In the genomic region with DNA sequence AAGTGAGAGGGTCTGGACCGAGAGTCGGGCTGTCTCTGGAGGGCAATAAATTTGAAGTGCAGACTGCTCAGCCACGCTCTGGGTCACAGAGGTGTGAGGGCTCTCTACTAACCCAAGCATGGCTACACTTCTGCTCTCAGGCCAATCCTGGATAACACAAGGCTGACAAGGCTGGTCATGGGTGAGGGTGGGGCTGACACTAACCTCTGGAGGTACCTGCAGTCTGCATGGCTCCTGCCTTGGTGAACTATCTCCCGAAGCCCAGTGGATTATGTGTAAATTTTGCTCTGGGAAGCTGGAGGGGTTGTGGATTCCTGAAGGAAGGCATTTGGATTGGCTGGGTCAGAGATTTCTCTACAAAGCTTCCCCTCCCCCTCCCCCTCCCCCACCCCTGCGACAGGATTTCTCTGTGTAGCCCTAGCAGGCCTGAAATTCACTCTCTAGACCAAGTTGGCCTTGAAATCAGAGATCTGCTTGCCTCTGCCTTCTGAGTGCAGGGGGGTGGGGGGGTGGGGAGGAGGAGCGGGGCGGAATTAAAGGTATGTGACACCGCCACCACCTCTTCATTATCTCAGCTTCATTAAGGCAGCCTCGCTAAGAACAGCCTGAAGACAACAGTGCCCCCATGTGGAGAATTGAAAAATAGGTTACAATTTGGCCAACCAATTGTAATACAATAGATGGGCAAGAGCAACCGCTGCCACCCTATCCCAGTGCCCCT, we compare ENCODE assay signal across 8 mouse cellular contexts. TPM values are rescaled to one million over a fixed set of nuclear protein-coding genes. Genes with fewer than 3 reads are reported as not detected.
DNase-seq lines count a peak whose midpoint lies in the region; ATAC-seq and TF ChIP-seq lines count a peak whose summit lies in the region.

No protein-coding gene starts in this region.

- no peak overlapping the region for H3K4me3 ChIP-seq in forebrain, postnatal 0 days (ENCODE audit: low read depth, low read length)
- H3K4me3 ChIP-seq in intestine, embryonic 16.5 days (ENCODE audit: low read length), result no peak overlapping the region
- H3K4me3 ChIP-seq in stomach, embryonic 15.5 days (replicated peaks), result no peak overlapping the region

- peak; percentile 68 for TF ChIP-seq CTCF in forebrain, postnatal 0 days (IDR thresholded peaks at IDR 0.05; ENCODE audit: low read depth)

- H3K27me3 ChIP-seq in forebrain, postnatal 0 days (ENCODE audit: insufficient read depth, low read length), result no peaks in the 10 kb centered on the region
- H3K27me3 ChIP-seq in intestine, embryonic 16.5 days (replicated peaks; ENCODE audit: control insufficient read depth, insufficient read depth, low read length), result no peaks in the 10 kb centered on the region
- no peaks in the 10 kb centered on the region for H3K27me3 ChIP-seq in stomach, embryonic 15.5 days (replicated peaks)

- peak; percentile 72 for DNase-seq in gastrocnemius, adult 18-20 months (ENCODE audit: low spot score)
- DNase-seq in gastrocnemius, postnatal 10 days, result no peak
- peak; percentile 65 for DNase-seq in forebrain, postnatal 0 days
- peak; percentile 54 to 65 for DNase-seq in left cerebral cortex, postnatal 25 days (ENCODE audit: low spot score in 2 of 2)
- peak; percentile 64 for DNase-seq in mesoderm, embryonic 11.5 days (ENCODE audit: low read depth, low spot score)

- intact Hi-C loops in left cerebral cortex, postnatal 25 days (cut with DNase I), result loop anchor here (5.0 to 10.0 kb wide), 4 partner anchors 48 to 400 kb away; no protein-coding TSS in a partner anchor

- no peak overlapping the region for H3K27ac ChIP-seq in forebrain, postnatal 0 days (ENCODE audit: low read depth, low read length)
- H3K27ac ChIP-seq in intestine, embryonic 16.5 days (ENCODE audit: low read length), result no peak overlapping the region
- no peak overlapping the region for H3K27ac ChIP-seq in stomach, embryonic 15.5 days

- WGBS in forebrain, postnatal 0 days, result 40% methylated on average over 10 of the region's 10 CpGs
- 17% methylated on average over 9 of the region's 10 CpGs for WGBS in intestine, embryonic 16.5 days
- 30% methylated on average over 10 of the region's 10 CpGs for WGBS in stomach, embryonic 15.5 days

- H3K9me3 ChIP-seq in forebrain, postnatal 0 days (ENCODE audit: low read length), result no peaks in the 10 kb centered on the region
- H3K9me3 ChIP-seq in intestine, embryonic 16.5 days (ENCODE audit: control insufficient read depth, low read length), result no peaks in the 10 kb centered on the region
- H3K9me3 ChIP-seq in stomach, embryonic 15.5 days, result no peaks in the 10 kb centered on the region

- ATAC-seq in cerebellum, adult (ENCODE audit: insufficient number of reproducible peaks, low FRiP score, low TSS enrichment), result peak; percentile 68; the same call in 1 of the 2 replicates
- ATAC-seq in forebrain, postnatal 0 days, result peak; percentile 34
- ATAC-seq in intestine, embryonic 16.5 days, result peak; percentile 57
- no peak for ATAC-seq in stomach, embryonic 15.5 days (ENCODE audit: insufficient read depth, low FRiP score, low read depth)

- H3K4me2 ChIP-seq in forebrain, postnatal 0 days (ENCODE audit: low read depth), result no peak overlapping the region
- peak overlapping the region; percentile 47 for H3K4me2 ChIP-seq in intestine, embryonic 16.5 days (ENCODE audit: low read depth, low read length)
- H3K4me2 ChIP-seq in stomach, embryonic 15.5 days, result peak overlapping the region; percentile 41

- peaks cover 2% of the 10 kb centered on the region; the same call in 1 of the 2 replicates for H3K4me1 ChIP-seq in forebrain, postnatal 0 days (ENCODE audit: insufficient read depth)
- H3K4me1 ChIP-seq in intestine, embryonic 16.5 days (ENCODE audit: control insufficient read depth, insufficient read depth, low read length), result peaks cover 2% of the 10 kb centered on the region; the same call in 1 of the 2 replicates
- 0 out of 2 replicates have a peak, but pooled peaks cover 3% of the 10 kb centered on the region for H3K4me1 ChIP-seq in stomach, embryonic 15.5 days

- H3K36me3 ChIP-seq in forebrain, postnatal 0 days (ENCODE audit: insufficient read depth), result no peaks in the 10 kb centered on the region
- no peaks in the 10 kb centered on the region for H3K36me3 ChIP-seq in intestine, embryonic 16.5 days (ENCODE audit: control insufficient read depth, insufficient read depth, low read length)
- no peaks in the 10 kb centered on the region for H3K36me3 ChIP-seq in stomach, embryonic 15.5 days

- no peak overlapping the region for H3K9ac ChIP-seq in forebrain, postnatal 0 days
- no peak overlapping the region; the same call in 1 of the 2 replicates for H3K9ac ChIP-seq in intestine, embryonic 16.5 days (ENCODE audit: low read depth, low read length)
- no peak overlapping the region for H3K9ac ChIP-seq in stomach, embryonic 15.5 days

RNA-seq across cellular contexts. Expression of a gene that starts 32.5 kb away (rescaled TPM):
- total RNA-seq in gastrocnemius, adult 18-20 months (2021), result 10 to 100 TPM; 40.3 to 50.1 TPM
- 100 to 1,000 TPM in 1 of 2 experiments, 10 to 100 TPM in 1; 91.3 to 102 TPM for total RNA-seq in gastrocnemius, postnatal 10 days (2021)
- total RNA-seq in forebrain, postnatal 0 days (2014; rRNA removed), result 81.2 and 92.5 TPM in 2 replicates
- polyA plus RNA-seq in forebrain, postnatal 0 days (2015; fragmentation: Nextera tagmentation; extraction: Ambion mirVana), result 88.3 and 149 TPM in 2 replicates
- polyA plus RNA-seq in intestine, embryonic 16.5 days (2015; fragmentation: Nextera tagmentation; extraction: Ambion mirVana), result 283 and 299 TPM in 2 replicates
- 10 to 100 TPM; 55.8 to 58.8 TPM for total RNA-seq in left cerebral cortex, postnatal 25 days (2021)
- 182 and 210 TPM in 2 replicates for polyA plus RNA-seq in stomach, embryonic 15.5 days (2015; fragmentation: Nextera tagmentation; extraction: Ambion mirVana)

RNA-seq across cellular contexts. Expression of a gene that starts 46.7 kb away (rescaled TPM):
- total RNA-seq in gastrocnemius, adult 18-20 months (2021), result 1 to 10 TPM; 3.0 to 3.3 TPM
- 1 to 10 TPM; 5.3 to 7.0 TPM for total RNA-seq in gastrocnemius, postnatal 10 days (2021)
- total RNA-seq in forebrain, postnatal 0 days (2014; rRNA removed), result 3.3 and 11.6 TPM in 2 replicates
- polyA plus RNA-seq in forebrain, postnatal 0 days (2015; fragmentation: Nextera tagmentation; extraction: Ambion mirVana), result 3.7 and 4.9 TPM in 2 replicates
- polyA plus RNA-seq in intestine, embryonic 16.5 days (2015; fragmentation: Nextera tagmentation; extraction: Ambion mirVana), result 3.9 and 4.2 TPM in 2 replicates
- total RNA-seq in left cerebral cortex, postnatal 25 days (2021), result 1 to 10 TPM; 3.5 to 5.2 TPM
- 9.2 and 9.4 TPM in 2 replicates for polyA plus RNA-seq in stomach, embryonic 15.5 days (2015; fragmentation: Nextera tagmentation; extraction: Ambion mirVana)

RNA-seq across cellular contexts. Expression of a gene that starts 55.7 kb away (rescaled TPM):
- total RNA-seq in gastrocnemius, adult 18-20 months (2021), result 10 to 100 TPM; 15.7 to 17.1 TPM
- 10 to 100 TPM; 33.8 to 43.3 TPM for total RNA-seq in gastrocnemius, postnatal 10 days (2021)
- total RNA-seq in forebrain, postnatal 0 days (2014; rRNA removed), result 86.6 and 100 TPM in 2 replicates
- 95.9 and 103 TPM in 2 replicates for polyA plus RNA-seq in forebrain, postnatal 0 days (2015; fragmentation: Nextera tagmentation; extraction: Ambion mirVana)
- polyA plus RNA-seq in intestine, embryonic 16.5 days (2015; fragmentation: Nextera tagmentation; extraction: Ambion mirVana), result 104 and 106 TPM in 2 replicates
- total RNA-seq in left cerebral cortex, postnatal 25 days (2021), result 10 to 100 TPM; 86.0 to 86.2 TPM
- 112 and 121 TPM in 2 replicates for polyA plus RNA-seq in stomach, embryonic 15.5 days (2015; fragmentation: Nextera tagmentation; extraction: Ambion mirVana)
